Mouse (Mus musculus): ENCODE results near the gene H2afy. TPM values are rescaled to one million over a fixed set of nuclear protein-coding genes. Genes with fewer than 3 reads are reported as not detected.

The H2afy gene
- polyA plus RNA-seq, 1 experiment from 2014 or later: 380 TPM

DNA sequence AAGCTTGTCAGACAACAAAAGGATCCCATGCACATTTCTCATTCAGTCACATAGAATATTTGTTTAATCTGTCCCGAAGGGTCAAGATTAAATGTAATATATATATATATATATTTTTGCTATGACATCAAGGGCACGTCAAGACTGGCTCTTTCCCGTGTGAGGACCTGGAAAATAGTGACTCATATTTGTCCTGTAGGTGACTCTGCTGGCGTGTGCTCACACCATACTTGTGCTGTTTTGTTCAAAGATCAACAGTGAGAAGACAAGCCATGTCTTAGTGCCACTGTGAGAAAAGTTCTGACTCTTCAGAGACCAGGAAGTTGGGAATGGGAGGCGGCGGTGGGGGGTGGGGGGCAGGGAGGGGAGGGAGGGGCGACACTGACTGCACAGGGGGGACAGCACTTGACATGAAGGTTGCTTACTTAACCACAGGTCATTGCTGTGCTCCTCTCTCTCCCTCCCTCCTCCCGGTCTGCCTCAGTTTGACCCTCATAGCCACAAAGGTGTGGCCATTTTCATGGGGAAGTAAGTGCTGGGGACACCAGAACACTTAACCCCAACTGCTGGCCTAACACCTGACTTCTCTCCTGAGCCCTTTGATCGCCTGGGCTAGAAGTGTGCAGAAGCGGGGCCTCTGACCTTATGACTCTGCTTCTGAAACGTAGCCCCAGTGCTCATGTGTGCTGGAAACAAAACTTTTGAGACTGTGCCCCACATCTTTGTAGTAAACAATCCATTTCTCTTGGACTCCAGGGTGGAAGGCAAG, 6.4 kb upstream of the H2afy start:
- 15% methylated on average over 11 of the region's 11 CpGs for WGBS

DNA sequence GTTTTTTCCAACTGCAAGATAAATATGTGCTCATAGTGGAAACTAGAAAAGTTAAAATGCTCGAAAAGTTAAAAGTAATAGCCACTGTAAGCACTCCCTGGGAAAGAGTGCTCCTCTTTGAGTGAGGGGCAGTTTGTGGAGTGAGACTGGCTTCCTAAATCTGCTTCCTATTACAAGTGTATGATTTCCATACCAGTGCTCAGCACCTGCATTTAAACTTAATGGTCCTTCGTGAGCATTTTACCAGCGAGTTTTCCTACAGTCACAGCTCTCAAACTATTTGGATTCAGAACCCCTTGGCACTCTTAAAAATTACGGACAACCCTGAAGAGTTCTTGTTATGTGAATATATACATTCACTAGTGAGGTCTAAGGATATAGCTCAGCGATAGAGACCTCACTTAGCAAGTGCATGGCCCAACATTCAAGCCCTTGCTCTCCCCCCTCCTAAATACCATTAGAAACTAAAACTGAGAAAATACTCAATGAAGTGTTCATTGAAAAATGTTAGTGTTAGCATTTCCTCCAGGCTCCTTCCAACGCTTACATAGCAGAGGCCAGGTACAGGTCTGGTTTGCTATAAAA, 3.1 kb upstream of the H2afy start:
- Histone ChIP-seq H3K9me3 (no peaks in the 10 kb centered on the region), H3K4me3 (no peak overlapping the region), H3K4me2 (no peak overlapping the region), H3K36me3 (no peaks in the 10 kb centered on the region), H3K4me1 (replicated peaks) (peaks cover 10% of the 10 kb centered on the region), H3K27me3 (peaks cover 11% of the 10 kb centered on the region; the same call in 1 of the 2 replicates), H3K27ac (no peak overlapping the region), H3K9ac (no peak overlapping the region)
- 74% methylated on average over 6 of the region's 6 CpGs for WGBS
- no peak for ATAC-seq (ENCODE audit: low FRiP score)

More for the DNA sequence above, 6.4 kb upstream of the H2afy start:
- H3K4me1 ChIP-seq (replicated peaks): no peaks in the 10 kb centered on the region
- no peaks in the 10 kb centered on the region for H3K36me3 ChIP-seq
- H3K4me3 ChIP-seq: no peak overlapping the region
- H3K9me3 ChIP-seq: no peaks in the 10 kb centered on the region
- no peak overlapping the region for H3K4me2 ChIP-seq
- peaks cover 11% of the 10 kb centered on the region; the same call in 1 of the 2 replicates for H3K27me3 ChIP-seq
- no peak overlapping the region for H3K9ac ChIP-seq
- H3K27ac ChIP-seq: no peak overlapping the region
- ATAC-seq (ENCODE audit: low FRiP score): no peak

GRCm38 (mm10) chr13:56135231-56136052, 719 bp downstream of the H2afy start:
- Histone ChIP-seq H3K9ac (peak overlapping the region; percentile 99), H3K27me3 (peaks cover 5% of the 10 kb centered on the region; the same call in 1 of the 2 replicates), H3K4me3 (peak overlapping the region; percentile 97), H3K4me2 (peak overlapping the region; percentile 91), H3K9me3 (no peaks in the 10 kb centered on the region), H3K27ac (peak overlapping the region; percentile 89), H3K36me3 (peaks cover 5% of the 10 kb centered on the region; the same call in 1 of the 2 replicates), H3K4me1 (replicated peaks) (peaks cover 37% of the 10 kb centered on the region)
- ATAC-seq (ENCODE audit: low FRiP score): peak; percentile 86
- 1% methylated on average over 80 of the region's 89 CpGs for WGBS

- H3K4me1 ChIP-seq (replicated peaks): peaks cover 37% of the 10 kb centered on the region
- WGBS: under 1% methylated on average over 49 of the region's 50 CpGs
- H3K9ac ChIP-seq: peak overlapping the region; percentile 99
- H3K36me3 ChIP-seq: peaks cover 11% of the 10 kb centered on the region
- H3K27me3 ChIP-seq: peaks cover 5% of the 10 kb centered on the region; the same call in 1 of the 2 replicates
- H3K27ac ChIP-seq: peak overlapping the region; percentile 89
- ATAC-seq (ENCODE audit: low FRiP score): peak; percentile 43
- peak overlapping the region; percentile 97 for H3K4me3 ChIP-seq
- peak overlapping the region; percentile 91 for H3K4me2 ChIP-seq
- H3K9me3 ChIP-seq: no peaks in the 10 kb centered on the region
These were observed 1.5 kb downstream of the H2afy start for GRCm38 (mm10) chr13:56134631-56135181.

DNA sequence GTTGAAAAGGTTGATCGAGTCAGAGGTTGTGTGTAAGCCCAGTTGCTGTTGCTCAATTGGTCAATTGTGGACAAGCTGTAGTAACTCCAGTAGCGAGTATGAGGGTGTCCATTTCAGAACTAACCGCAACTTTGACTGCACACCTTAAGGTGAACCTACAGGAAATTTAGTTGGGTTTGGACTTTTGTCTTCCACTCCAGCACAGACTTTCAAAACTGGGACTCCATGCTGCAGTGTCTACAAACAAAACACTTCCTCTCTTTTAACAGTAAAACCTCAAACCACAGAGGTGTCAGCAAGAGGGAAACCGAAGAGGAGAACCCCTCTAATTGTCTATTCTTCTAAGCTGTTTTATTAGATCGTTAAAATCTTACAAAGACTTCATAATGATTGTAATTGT, 2.1 kb downstream of the H2afy start:
- H3K4me2 ChIP-seq: peak overlapping the region; percentile 91
- peaks cover 5% of the 10 kb centered on the region; the same call in 1 of the 2 replicates for H3K27me3 ChIP-seq
- no peak for ATAC-seq (ENCODE audit: low FRiP score)
- peaks cover 13% of the 10 kb centered on the region for H3K36me3 ChIP-seq
- H3K9me3 ChIP-seq: no peaks in the 10 kb centered on the region
- peak overlapping the region; percentile 99 for H3K9ac ChIP-seq
- peak overlapping the region; percentile 97 for H3K4me3 ChIP-seq
- WGBS: 51% methylated on average over 5 of the region's 5 CpGs
- peaks cover 37% of the 10 kb centered on the region for H3K4me1 ChIP-seq (replicated peaks)
- no peak overlapping the region for H3K27ac ChIP-seq

DNA sequence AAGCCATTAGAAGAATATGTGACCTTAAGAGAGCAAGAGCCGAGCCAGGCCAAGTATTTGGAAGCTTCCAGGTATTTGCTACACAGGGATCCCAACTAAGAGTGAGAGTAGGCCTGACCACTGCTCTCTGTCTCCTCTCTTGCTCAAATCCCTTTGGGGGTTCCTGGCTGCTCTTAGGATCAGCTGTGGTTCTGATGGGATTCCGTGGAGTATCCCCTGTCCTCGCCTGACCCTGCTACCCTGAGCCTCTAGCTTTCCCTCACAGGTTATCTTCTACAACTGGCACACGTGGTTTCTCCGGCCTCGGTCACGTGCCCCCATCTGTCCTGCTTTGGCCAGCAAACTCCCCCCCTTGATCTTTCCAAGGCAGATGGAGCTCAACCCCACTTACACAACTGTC, 3.2 kb downstream of the H2afy start:
- ATAC-seq (ENCODE audit: low FRiP score): no peak
- Histone ChIP-seq H3K27me3 (no peaks in the 10 kb centered on the region), H3K36me3 (peaks cover 19% of the 10 kb centered on the region), H3K4me1 (replicated peaks) (peaks cover 37% of the 10 kb centered on the region), H3K4me2 (peak overlapping the region; percentile 91), H3K4me3 (no peak overlapping the region), H3K9me3 (no peaks in the 10 kb centered on the region), H3K9ac (peak overlapping the region; percentile 99; the same call in 1 of the 2 replicates), H3K27ac (no peak overlapping the region)
- WGBS: 83% methylated on average over 7 of the region's 7 CpGs

GRCm38 (mm10) chr13:56132326-56132936, 3.7 kb downstream of the H2afy start:
- H3K9me3 ChIP-seq: no peaks in the 10 kb centered on the region
- H3K4me2 ChIP-seq: no peak overlapping the region
- no peak for ATAC-seq (ENCODE audit: low FRiP score)
- H3K4me3 ChIP-seq: no peak overlapping the region
- 87% methylated on average over 11 of the region's 11 CpGs for WGBS
- H3K27me3 ChIP-seq: no peaks in the 10 kb centered on the region
- H3K36me3 ChIP-seq: peaks cover 24% of the 10 kb centered on the region
- H3K4me1 ChIP-seq (replicated peaks): peaks cover 37% of the 10 kb centered on the region
- no peak overlapping the region for H3K27ac ChIP-seq
- no peak overlapping the region for H3K9ac ChIP-seq

GRCm38 (mm10) chr13:56130544-56130943, 5.6 kb downstream of the H2afy start:
- no peak overlapping the region for H3K4me2 ChIP-seq
- peaks cover 43% of the 10 kb centered on the region for H3K36me3 ChIP-seq

GRCm38 (mm10) chr13:56129578-56129977, 6.6 kb downstream of the H2afy start:
- Histone ChIP-seq H3K36me3 (peaks cover 53% of the 10 kb centered on the region), H3K9ac (no peak overlapping the region), H3K4me1 (replicated peaks) (peaks cover 30% of the 10 kb centered on the region), H3K27ac (no peak overlapping the region), H3K4me2 (no peak overlapping the region), H3K9me3 (no peaks in the 10 kb centered on the region), H3K4me3 (no peak overlapping the region), H3K27me3 (no peaks in the 10 kb centered on the region)
- 96% methylated on average over 3 of the region's 3 CpGs for WGBS
- ATAC-seq (ENCODE audit: low FRiP score): no peak

More at GRCm38 (mm10) chr13:56130544-56130943, 5.6 kb downstream of the H2afy start:
- Histone ChIP-seq H3K4me1 (replicated peaks) (peaks cover 31% of the 10 kb centered on the region), H3K27me3 (no peaks in the 10 kb centered on the region), H3K9ac (no peak overlapping the region), H3K4me3 (no peak overlapping the region), H3K27ac (no peak overlapping the region), H3K9me3 (no peaks in the 10 kb centered on the region)
- no peak for ATAC-seq (ENCODE audit: low FRiP score)
- WGBS: 91% methylated on average over 8 of the region's 8 CpGs

DNA sequence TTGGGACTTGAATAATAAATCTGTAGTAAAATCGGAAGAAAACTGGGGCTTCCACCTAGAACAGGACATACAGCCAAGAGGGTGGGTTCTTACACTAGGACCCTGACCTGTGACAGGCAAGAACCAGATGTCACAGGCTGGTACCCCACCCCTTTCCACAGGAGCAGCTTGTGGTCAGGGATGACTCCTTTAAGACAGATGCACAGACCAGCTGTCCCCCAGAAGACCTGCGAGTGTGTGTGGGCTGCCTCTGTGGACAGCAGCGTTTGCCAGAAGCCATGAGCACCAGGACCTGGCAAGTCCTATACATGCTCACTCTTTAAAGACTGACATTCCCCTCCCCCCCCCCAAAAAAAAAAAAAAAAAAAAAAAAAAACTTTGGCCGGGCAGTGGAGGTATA, 7.1 kb downstream of the H2afy start:
- H3K4me3 ChIP-seq: no peak overlapping the region
- H3K36me3 ChIP-seq: peaks cover 58% of the 10 kb centered on the region
- ATAC-seq (ENCODE audit: low FRiP score): no peak
- peaks cover 27% of the 10 kb centered on the region for H3K4me1 ChIP-seq (replicated peaks)
- H3K27me3 ChIP-seq: no peaks in the 10 kb centered on the region
- 92% methylated on average over 4 of the region's 4 CpGs for WGBS
- H3K9me3 ChIP-seq: no peaks in the 10 kb centered on the region
- no peak overlapping the region for H3K9ac ChIP-seq
- H3K4me2 ChIP-seq: no peak overlapping the region
- no peak overlapping the region for H3K27ac ChIP-seq

GRCm38 (mm10) chr13:56125632-56126031, 10.5 kb downstream of the H2afy start:
- Histone ChIP-seq H3K27me3 (no peaks in the 10 kb centered on the region), H3K27ac (no peak overlapping the region), H3K4me3 (no peak overlapping the region), H3K9me3 (no peaks in the 10 kb centered on the region), H3K9ac (no peak overlapping the region), H3K36me3 (peaks cover 82% of the 10 kb centered on the region), H3K4me1 (replicated peaks) (peaks cover 10% of the 10 kb centered on the region; the same call in 1 of the 2 replicates), H3K4me2 (no peak overlapping the region)
- ATAC-seq (ENCODE audit: low FRiP score): no peak
- 96% methylated on average over 10 of the region's 10 CpGs for WGBS

Data from hindbrain, embryonic 13.5 days (tissue).